Mouse (Mus musculus) stomach, postnatal 0 days (tissue): Measurements from ENCODE around the gene Galnt10.

Experiments
- CTCF ChIP-seq: IDR thresholded peaks from 2 replicates; pipeline ENCODE4 v1.5.1; 2016; ENCODE audit warnings: antibody characterized with exemption, low read depth, mild to moderate bottlenecking, moderate library complexity
- EP300 ChIP-seq: optimal IDR thresholded peaks from 2 replicates; pipeline ENCODE3; 2016; ENCODE audit warnings: antibody characterized with exemption

DNA sequence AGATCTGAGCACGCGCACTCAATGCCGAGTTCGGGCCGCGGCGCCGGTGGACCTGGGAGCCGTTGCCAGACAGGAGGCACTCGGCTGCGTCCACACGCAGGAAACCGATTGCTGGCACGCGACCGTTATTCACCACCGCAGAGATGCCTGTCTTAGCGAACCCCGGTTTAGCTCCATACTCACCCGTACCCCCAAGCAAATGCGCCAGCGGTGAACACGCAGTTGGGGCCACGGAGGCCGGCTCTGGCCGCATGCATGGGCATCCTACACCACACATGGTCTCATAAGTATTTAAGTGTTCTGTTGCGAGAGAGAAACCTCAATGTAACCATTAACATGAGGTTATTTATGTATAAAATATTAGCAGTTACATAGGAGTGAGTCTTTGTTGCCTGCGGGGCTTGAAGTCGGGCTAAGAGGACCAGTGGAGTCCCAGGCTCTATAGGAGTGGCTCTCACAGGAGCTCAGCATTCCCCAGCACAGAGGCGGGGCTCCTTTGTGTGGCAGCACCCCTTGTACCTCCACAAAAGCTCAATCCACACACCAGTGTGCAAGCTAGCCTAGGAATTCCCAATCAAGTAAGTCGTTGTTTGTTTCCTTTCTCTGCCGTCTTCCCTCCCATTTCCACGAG is 182.8 kb downstream of the Galnt10 start:
- no peak for TF ChIP-seq CTCF
- no peak for TF ChIP-seq EP300
